Mouse (Mus musculus) spleen, adult 2 months (tissue): ENCODE results near the gene Tbc1d10b.

Source experiments
- CTCF ChIP-seq: fragments of 200-500 bp; IDR thresholded peaks from 2 replicates; pipeline ENCODE4 v1.5.1; 2011; ENCODE audit warnings: mild to moderate bottlenecking, inconsistent platforms; ENCODE audit not compliant: insufficient read depth, insufficient read length, insufficient replicate concordance; ENCODE audit errors: extremely low read depth
- POLR2A ChIP-seq: fragments of 200-500 bp; IDR thresholded peaks from 2 replicates; pipeline ENCODE4 v1.6.1; 2011; ENCODE audit warnings: low read depth, low read length, inconsistent platforms

- TF ChIP-seq POLR2A (no peak), CTCF (no peak)
Observed at GRCm38 (mm10) chr7:127233765-127234164, 25.5 kb upstream of the Tbc1d10b start.
